In genomic region chr2:152847815-152848302, GRCm38 (mm10) we compare ENCODE assay signal across 8 mouse cellular contexts. TPM values are rescaled to one million over a fixed set of nuclear protein-coding genes. Genes with fewer than 3 reads are reported as not detected.
DNase-seq lines count a peak whose midpoint lies in the region; ATAC-seq and TF ChIP-seq lines count a peak whose summit lies in the region.

TSS of gene Tpx2 (plus strand) at chr2:152847964.

- no peak for TF ChIP-seq POLR2A in kidney, adult 2 months (IDR thresholded peaks at IDR 0.05; ENCODE audit: low read depth, low read length)
- TF ChIP-seq POLR2A in spleen, adult 2 months (IDR thresholded peaks at IDR 0.05; ENCODE audit: low read depth, low read length), result no peak

- H3K4me1 ChIP-seq in embryonic facial prominence, embryonic 13.5 days, result peaks cover 20% of the 10 kb centered on the region
- H3K4me1 ChIP-seq in kidney, adult 2 months (ENCODE audit: control insufficient read depth, insufficient read depth, low read length), result no peaks in the 10 kb centered on the region
- peaks cover 17% of the 10 kb centered on the region for H3K4me1 ChIP-seq in limb, embryonic 12.5 days (replicated peaks)
- peaks cover 7% of the 10 kb centered on the region for H3K4me1 ChIP-seq in midbrain, embryonic 15.5 days
- no peaks in the 10 kb centered on the region for H3K4me1 ChIP-seq in spleen, adult 2 months (ENCODE audit: control insufficient read depth, insufficient read depth, insufficient read length)

- WGBS in embryonic facial prominence, embryonic 13.5 days, result under 1% methylated on average over 34 of the region's 34 CpGs
- WGBS in kidney, adult 2 months, result under 1% methylated on average over 34 of the region's 34 CpGs
- under 1% methylated on average over 34 of the region's 34 CpGs for WGBS in limb, embryonic 12.5 days
- under 1% methylated on average over 34 of the region's 34 CpGs for WGBS in midbrain, embryonic 15.5 days
- WGBS in spleen, adult 2 months, result under 1% methylated on average over 34 of the region's 34 CpGs

- H3K27ac ChIP-seq in embryonic facial prominence, embryonic 13.5 days, result peak within 1 kb of the TSS; percentile 84
- no peak within 1 kb of the TSS for H3K27ac ChIP-seq in kidney, adult 2 months (ENCODE audit: insufficient read depth, low read depth, low read length)
- H3K27ac ChIP-seq in limb, embryonic 12.5 days, result peak within 1 kb of the TSS; percentile 88
- no peak within 1 kb of the TSS; the same call in 1 of the 2 replicates for H3K27ac ChIP-seq in midbrain, embryonic 15.5 days
- no peak within 1 kb of the TSS for H3K27ac ChIP-seq in spleen, adult 2 months (ENCODE audit: insufficient read depth, low read length)

- TF ChIP-seq CTCF in kidney, adult 2 months (conservative IDR thresholded peaks at IDR 0.05; ENCODE audit: insufficient read depth, insufficient read length, low read depth, low read length), result no peak
- 0 out of 2 replicates have a peak, but pooled peaks have one; percentile 3 for TF ChIP-seq CTCF in spleen, adult 2 months (IDR thresholded peaks at IDR 0.05; ENCODE audit: extremely low read depth, insufficient read depth, insufficient read length, insufficient replicate concordance)

- peak; percentile 97 for ATAC-seq in embryonic facial prominence, embryonic 13.5 days (ENCODE audit: insufficient number of reproducible peaks, insufficient read depth, low FRiP score, low TSS enrichment, low read depth)
- peak; percentile 94 for ATAC-seq in limb, embryonic 12.5 days (ENCODE audit: insufficient number of reproducible peaks, insufficient read depth, low FRiP score, low TSS enrichment, low read depth)
- peak; percentile 98 for ATAC-seq in midbrain, embryonic 15.5 days (replicated peaks)

- peak within 1 kb of the TSS; percentile 79 for H3K9ac ChIP-seq in embryonic facial prominence, embryonic 13.5 days
- peak within 1 kb of the TSS; percentile 72 for H3K9ac ChIP-seq in limb, embryonic 12.5 days (replicated peaks)
- peak within 1 kb of the TSS; percentile 33 for H3K9ac ChIP-seq in midbrain, embryonic 15.5 days

- H3K4me2 ChIP-seq in embryonic facial prominence, embryonic 13.5 days, result peak within 1 kb of the TSS; percentile 70
- H3K4me2 ChIP-seq in limb, embryonic 12.5 days, result peak within 1 kb of the TSS; percentile 72
- peak within 1 kb of the TSS; percentile 79 for H3K4me2 ChIP-seq in midbrain, embryonic 15.5 days

- H3K36me3 ChIP-seq in embryonic facial prominence, embryonic 13.5 days, result peaks cover 7% of the 10 kb centered on the region
- H3K36me3 ChIP-seq in kidney, adult 2 months (ENCODE audit: control insufficient read depth, insufficient read depth, low read length), result no peaks in the 10 kb centered on the region
- H3K36me3 ChIP-seq in limb, embryonic 12.5 days, result peaks cover 12% of the 10 kb centered on the region
- no peaks in the 10 kb centered on the region for H3K36me3 ChIP-seq in midbrain, embryonic 15.5 days (replicated peaks)
- no peaks in the 10 kb centered on the region for H3K36me3 ChIP-seq in spleen, adult 2 months (ENCODE audit: control insufficient read depth, insufficient read depth, low read length)

- peak within 1 kb of the TSS; percentile 78 for H3K4me3 ChIP-seq in embryonic facial prominence, embryonic 13.5 days
- H3K4me3 ChIP-seq in kidney, adult 2 months (ENCODE audit: insufficient read depth, low read depth, low read length), result peak within 1 kb of the TSS; percentile 65
- peak within 1 kb of the TSS; percentile 82 for H3K4me3 ChIP-seq in limb, embryonic 12.5 days (replicated peaks)
- H3K4me3 ChIP-seq in midbrain, embryonic 15.5 days, result peak within 1 kb of the TSS; percentile 66
- H3K4me3 ChIP-seq in spleen, adult 2 months (ENCODE audit: extremely low read depth, insufficient read depth, insufficient read length), result peak within 1 kb of the TSS; percentile 74

- peak; percentile 93 for DNase-seq in 3134 (ENCODE audit: extremely low read depth, insufficient read length, low spot score)
- peak; percentile 96 to 97 for DNase-seq in adrenal gland, postnatal 36 days
- DNase-seq in heart, adult 18-20 months, result peak; percentile 99
- DNase-seq in kidney, adult 2 months, result peak; percentile 99
- DNase-seq in spleen, adult 2 months (ENCODE audit: low read depth in 1 of 2, low spot score in 2 of 2), result peak; percentile 97

- H3K27me3 ChIP-seq in embryonic facial prominence, embryonic 13.5 days, result no peaks in the 10 kb centered on the region
- no peaks in the 10 kb centered on the region for H3K27me3 ChIP-seq in kidney, adult 2 months (replicated peaks; ENCODE audit: control insufficient read depth, insufficient read depth, low read length)
- no peaks in the 10 kb centered on the region for H3K27me3 ChIP-seq in limb, embryonic 12.5 days
- no peaks in the 10 kb centered on the region for H3K27me3 ChIP-seq in midbrain, embryonic 15.5 days (replicated peaks)
- H3K27me3 ChIP-seq in spleen, adult 2 months (ENCODE audit: control insufficient read depth, insufficient read depth, low read length), result no peaks in the 10 kb centered on the region

- no peaks in the 10 kb centered on the region for H3K9me3 ChIP-seq in embryonic facial prominence, embryonic 13.5 days
- H3K9me3 ChIP-seq in limb, embryonic 12.5 days, result no peaks in the 10 kb centered on the region
- H3K9me3 ChIP-seq in midbrain, embryonic 15.5 days, result no peaks in the 10 kb centered on the region

RNA-seq across cellular contexts. Expression of gene Tpx2, which starts in this region (rescaled TPM):
- total RNA-seq in adrenal gland, postnatal 36 days (2021), result 1 to 10 TPM; 5.1 to 6.2 TPM
- 86.4 and 86.6 TPM in 2 replicates for polyA plus RNA-seq in embryonic facial prominence, embryonic 13.5 days (2015; fragmentation: Nextera tagmentation; extraction: Ambion mirVana)
- total RNA-seq in heart, adult 18-20 months (2021), result 1 to 10 TPM in 1 of 2 experiments, under 1 TPM in 1; 0.90 to 1.0 TPM
- 0.22 and 0.39 TPM in 2 replicates for polyA plus RNA-seq in kidney, adult 2 months (2012; rRNA removed)
- polyA plus RNA-seq in limb, embryonic 12.5 days (2016; fragmentation: Nextera tagmentation; extraction: Ambion mirVana), result 110 and 114 TPM in 2 replicates
- 12.9 and 14.6 TPM in 2 replicates for polyA plus RNA-seq in midbrain, embryonic 15.5 days (2015; fragmentation: Nextera tagmentation; extraction: Ambion mirVana)
- 2.0 and 2.2 TPM in 2 replicates for polyA plus RNA-seq in spleen, adult 2 months (2012; rRNA removed)

Comparison
In these comparisons a context has a peak if more than half of its experiments do, and no peak if none do; other contexts are left out.
1. Peak in DNase-seq and H3K4me3 ChIP-seq in kidney, adult 2 months; RNA of the gene not detected or under 1 TPM.
2. H3K27ac ChIP-seq: peak in embryonic facial prominence, embryonic 13.5 days (single experiment) and limb, embryonic 12.5 days (single experiment); none in kidney, adult 2 months (single experiment), midbrain, embryonic 15.5 days (single experiment) and spleen, adult 2 months (single experiment).
3. Peak in every context shown above with its lines, with median percentiles within 50 percentile points of each other: DNase-seq, ATAC-seq, H3K4me2 ChIP-seq, H3K4me3 ChIP-seq and H3K9ac ChIP-seq.